12 mouse cellular contexts compared by ENCODE assay signal in the genomic region with DNA sequence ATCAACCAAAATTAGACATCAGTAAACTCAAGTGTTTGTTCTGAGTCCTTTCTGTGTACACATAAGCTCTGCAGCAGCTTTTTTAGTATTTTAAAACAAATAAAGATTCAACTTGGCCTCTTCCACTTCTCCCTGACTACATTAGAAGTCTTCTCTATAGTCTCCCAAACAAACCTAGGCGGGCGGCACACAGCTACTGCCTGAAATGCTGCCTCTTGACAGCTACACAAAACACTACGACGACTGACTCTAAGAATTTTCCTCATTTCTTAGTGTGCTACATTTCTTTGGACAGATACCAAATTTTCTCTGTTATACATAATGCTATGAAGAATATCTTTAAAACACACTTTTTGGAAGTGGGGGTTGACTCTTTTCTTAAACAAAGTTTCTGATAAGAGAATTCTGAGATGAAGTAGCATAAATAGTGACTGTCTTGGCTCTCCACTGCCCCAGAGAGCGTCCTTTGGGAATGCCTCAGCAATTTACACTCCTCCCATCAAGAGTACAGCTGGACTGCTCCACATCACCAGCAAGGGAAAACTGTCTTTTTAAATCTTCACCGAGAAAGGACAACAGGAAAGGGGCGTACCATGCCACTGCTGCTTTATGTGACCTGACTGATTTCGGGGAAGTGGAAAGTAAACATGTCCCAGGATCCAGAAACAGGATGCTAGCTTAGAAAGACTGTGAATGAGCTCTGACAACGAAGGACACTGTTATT. TPM values are rescaled to one million over a fixed set of nuclear protein-coding genes. Genes with fewer than 3 reads are reported as not detected.
DNase-seq lines count a peak whose midpoint lies in the region; ATAC-seq lines count a peak whose summit lies in the region.
"Had no signal": no experiment of that assay in that cellular context is flagged by ENCODE, and none has a peak within 500 bp of the region (broad histone marks: within the 10 kb centered on the region; RNA-seq: fewer than 3 reads in every experiment).

No protein-coding gene starts in this region.

- no peaks in the 10 kb centered on the region for H3K27me3 ChIP-seq in hindbrain, embryonic 14.5 days (ENCODE audit: control insufficient read depth, insufficient read depth, low read length)
- no peaks in the 10 kb centered on the region for H3K27me3 ChIP-seq in hindbrain, embryonic 13.5 days
- H3K27me3 ChIP-seq in heart, embryonic 15.5 days: no peaks in the 10 kb centered on the region
- no peaks in the 10 kb centered on the region for H3K27me3 ChIP-seq in midbrain, embryonic 13.5 days

- H3K27ac ChIP-seq in hindbrain, embryonic 14.5 days: 0 out of 2 replicates have a peak overlapping the region, but pooled peaks have one; percentile 26
- H3K27ac ChIP-seq in hindbrain, embryonic 13.5 days: no peak overlapping the region
- H3K27ac ChIP-seq in heart, embryonic 15.5 days: peak overlapping the region; percentile 70
- H3K27ac ChIP-seq in midbrain, embryonic 13.5 days: no peak overlapping the region

- DNase-seq in hindbrain, embryonic 14.5 days (ENCODE audit: low spot score): no peak
- peak; percentile 19 to 39 for DNase-seq in kidney, postnatal 4 days
- peak; percentile 4 for DNase-seq in mesoderm, embryonic 11.5 days (ENCODE audit: low read depth, low spot score)
- DNase-seq in cerebellum, postnatal 25 days: no peak
- DNase-seq: adrenal gland, adult 8-10 months; B cell, adult 2 months; cerebellum, adult 8-10 months; midbrain, embryonic 14.5 days had no signal

- H3K4me3 ChIP-seq in hindbrain, embryonic 14.5 days (replicated peaks; ENCODE audit: low read length): no peak overlapping the region
- no peak overlapping the region for H3K4me3 ChIP-seq in hindbrain, embryonic 13.5 days
- H3K4me3 ChIP-seq in heart, embryonic 15.5 days: no peak overlapping the region
- H3K4me3 ChIP-seq in midbrain, embryonic 13.5 days (replicated peaks): no peak overlapping the region

- no peak for ATAC-seq in hindbrain, embryonic 14.5 days (ENCODE audit: low FRiP score)
- ATAC-seq in hindbrain, embryonic 13.5 days (ENCODE audit: low FRiP score): no peak
- ATAC-seq in heart, embryonic 15.5 days (replicated peaks; ENCODE audit: insufficient number of reproducible peaks, insufficient read depth, low FRiP score, low read depth): 0 out of 2 replicates have a peak, but pooled peaks have one; percentile 50
- ATAC-seq in midbrain, embryonic 13.5 days: no peak
- ATAC-seq in megakaryocyte-erythroid progenitor cell, adult 5-6 weeks (replicated peaks; ENCODE audit: low FRiP score, low TSS enrichment, poor library complexity, severe bottlenecking): no peak

- 84% methylated on average over 9 of the region's 9 CpGs for WGBS in hindbrain, embryonic 14.5 days
- WGBS in hindbrain, embryonic 13.5 days: 79% methylated on average over 9 of the region's 9 CpGs
- WGBS in heart, embryonic 15.5 days: 49% methylated on average over 9 of the region's 9 CpGs
- WGBS in midbrain, embryonic 13.5 days: 84% methylated on average over 9 of the region's 9 CpGs

- no peaks in the 10 kb centered on the region for H3K9me3 ChIP-seq in hindbrain, embryonic 14.5 days (ENCODE audit: control insufficient read depth, low read length)
- no peaks in the 10 kb centered on the region for H3K9me3 ChIP-seq in hindbrain, embryonic 13.5 days
- no peaks in the 10 kb centered on the region for H3K9me3 ChIP-seq in heart, embryonic 15.5 days (replicated peaks)
- H3K9me3 ChIP-seq in midbrain, embryonic 13.5 days: no peaks in the 10 kb centered on the region

- no peaks in the 10 kb centered on the region for H3K4me1 ChIP-seq in hindbrain, embryonic 14.5 days (replicated peaks; ENCODE audit: control insufficient read depth, insufficient read depth, low read length)
- no peaks in the 10 kb centered on the region for H3K4me1 ChIP-seq in hindbrain, embryonic 13.5 days (replicated peaks)
- H3K4me1 ChIP-seq in heart, embryonic 15.5 days (replicated peaks): peaks cover 3% of the 10 kb centered on the region; the same call in 1 of the 2 replicates
- H3K4me1 ChIP-seq in midbrain, embryonic 13.5 days (replicated peaks): no peaks in the 10 kb centered on the region

- no peak overlapping the region for H3K4me2 ChIP-seq in hindbrain, embryonic 14.5 days (replicated peaks)
- no peak overlapping the region for H3K4me2 ChIP-seq in hindbrain, embryonic 13.5 days
- no peak overlapping the region for H3K4me2 ChIP-seq in heart, embryonic 15.5 days
- no peak overlapping the region for H3K4me2 ChIP-seq in midbrain, embryonic 13.5 days (replicated peaks)

- peaks cover 47% of the 10 kb centered on the region for H3K36me3 ChIP-seq in hindbrain, embryonic 14.5 days (replicated peaks; ENCODE audit: control insufficient read depth, insufficient read depth)
- peaks cover 51% of the 10 kb centered on the region for H3K36me3 ChIP-seq in hindbrain, embryonic 13.5 days
- H3K36me3 ChIP-seq in heart, embryonic 15.5 days: peaks cover 30% of the 10 kb centered on the region
- peaks cover 51% of the 10 kb centered on the region for H3K36me3 ChIP-seq in midbrain, embryonic 13.5 days

- no peak overlapping the region for H3K9ac ChIP-seq in hindbrain, embryonic 14.5 days
- H3K9ac ChIP-seq in hindbrain, embryonic 13.5 days: no peak overlapping the region
- H3K9ac ChIP-seq in heart, embryonic 15.5 days: no peak overlapping the region
- H3K9ac ChIP-seq in midbrain, embryonic 13.5 days (replicated peaks): no peak overlapping the region

RNA-seq across cellular contexts. Expression of a gene that starts 12.6 kb away (rescaled TPM):
- polyA plus RNA-seq in hindbrain, embryonic 14.5 days (2014; fragmentation: Nextera tagmentation; extraction: Ambion mirVana): 23.5 and 24.3 TPM in 2 replicates
- 22.9 and 25.4 TPM in 2 replicates for polyA plus RNA-seq in hindbrain, embryonic 13.5 days (2015; fragmentation: Nextera tagmentation; extraction: Ambion mirVana)
- 15.2 and 19.6 TPM in 2 replicates for polyA plus RNA-seq in heart, embryonic 15.5 days (2015; fragmentation: Nextera tagmentation; extraction: Ambion mirVana)
- polyA plus RNA-seq in midbrain, embryonic 13.5 days (2015; fragmentation: Nextera tagmentation; extraction: Ambion mirVana): 23.6 and 24.0 TPM in 2 replicates
- total RNA-seq in megakaryocyte-erythroid progenitor cell, adult 5-6 weeks (2014; fragmentation: Nextera tagmentation): 29.0 and 33.9 TPM in 2 replicates
- 37.6 and 48.6 TPM in 2 replicates for total RNA-seq in megakaryocyte-erythroid progenitor cell, adult 5-6 weeks (2017)

RNA-seq across cellular contexts. Expression of a gene that starts 12.8 kb away (rescaled TPM):
- 47.1 and 48.9 TPM in 2 replicates for polyA plus RNA-seq in hindbrain, embryonic 14.5 days (2014; fragmentation: Nextera tagmentation; extraction: Ambion mirVana)
- 40.1 and 44.2 TPM in 2 replicates for polyA plus RNA-seq in hindbrain, embryonic 13.5 days (2015; fragmentation: Nextera tagmentation; extraction: Ambion mirVana)
- polyA plus RNA-seq in heart, embryonic 15.5 days (2015; fragmentation: Nextera tagmentation; extraction: Ambion mirVana): 34.9 and 41.0 TPM in 2 replicates
- 37.9 and 38.2 TPM in 2 replicates for polyA plus RNA-seq in midbrain, embryonic 13.5 days (2015; fragmentation: Nextera tagmentation; extraction: Ambion mirVana)
- total RNA-seq in megakaryocyte-erythroid progenitor cell, adult 5-6 weeks (2014; fragmentation: Nextera tagmentation): 19.4 and 22.7 TPM in 2 replicates
- 19.7 and 21.2 TPM in 2 replicates for total RNA-seq in megakaryocyte-erythroid progenitor cell, adult 5-6 weeks (2017)

Comparison
In these comparisons a context has a peak if more than half of its experiments do, and no peak if none do; other contexts are left out.
1. H3K27ac ChIP-seq: peak in hindbrain, embryonic 14.5 days (single experiment) and heart, embryonic 15.5 days (single experiment); none in hindbrain, embryonic 13.5 days (single experiment) and midbrain, embryonic 13.5 days (single experiment).
2. DNase-seq: peak in kidney, postnatal 4 days (2 of 2) and mesoderm, embryonic 11.5 days (single experiment); none in hindbrain, embryonic 14.5 days (single experiment) and cerebellum, postnatal 25 days (0 of 2).